Mouse (Mus musculus): ENCODE data around the gene Gnai2. TPM values are rescaled to one million over a fixed set of nuclear protein-coding genes. Genes with fewer than 3 reads are reported as not detected.

Gene Gnai2
- polyA plus RNA-seq, 1 experiment = 752 TPM

DNA sequence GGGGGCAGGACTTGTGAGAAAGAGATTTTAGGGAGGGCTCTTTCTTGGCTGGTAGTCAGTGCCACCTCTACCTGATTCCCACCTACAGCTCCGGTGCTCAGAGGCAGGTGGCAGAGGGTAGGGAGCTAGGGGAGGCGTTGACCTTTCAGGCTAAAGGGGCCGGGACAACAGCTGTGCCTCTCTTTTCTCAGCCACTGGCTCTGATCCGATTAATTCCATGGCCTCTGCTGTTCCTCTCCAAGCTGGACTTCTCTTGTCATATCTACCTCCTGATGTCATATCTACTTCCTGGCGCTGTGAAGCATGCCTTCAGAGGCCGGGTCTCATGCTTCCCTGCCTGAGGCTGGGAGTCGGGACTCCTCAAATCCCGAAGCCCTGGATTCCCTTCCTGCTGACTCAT is 32.8 kb upstream of the Gnai2 start:
- Histone ChIP-seq H3K4me1 (ENCODE audit: control insufficient read depth, insufficient read depth, insufficient read length) (no peaks in the 10 kb centered on the region; the same call in 1 of the 2 replicates), H3K36me3 (ENCODE audit: control insufficient read depth, insufficient read depth, low read length) (no peaks in the 10 kb centered on the region), H3K27ac (ENCODE audit: insufficient read depth, low read length) (no peak overlapping the region), H3K27me3 (ENCODE audit: control insufficient read depth, insufficient read depth, low read length) (peaks cover 15% of the 10 kb centered on the region), H3K4me3 (ENCODE audit: extremely low read depth, insufficient read depth, insufficient read length) (no peak overlapping the region)
- 68% methylated on average over 8 of the region's 8 CpGs for WGBS
- TF ChIP-seq CTCF (IDR thresholded peaks at IDR 0.05; ENCODE audit: extremely low read depth, insufficient read depth, insufficient read length, insufficient replicate concordance) (no peak), POLR2A (IDR thresholded peaks at IDR 0.05; ENCODE audit: low read depth, low read length) (no peak)
- no peak for DNase-seq (ENCODE audit: low read depth in 1 of 2, low spot score in 2 of 2)

DNA sequence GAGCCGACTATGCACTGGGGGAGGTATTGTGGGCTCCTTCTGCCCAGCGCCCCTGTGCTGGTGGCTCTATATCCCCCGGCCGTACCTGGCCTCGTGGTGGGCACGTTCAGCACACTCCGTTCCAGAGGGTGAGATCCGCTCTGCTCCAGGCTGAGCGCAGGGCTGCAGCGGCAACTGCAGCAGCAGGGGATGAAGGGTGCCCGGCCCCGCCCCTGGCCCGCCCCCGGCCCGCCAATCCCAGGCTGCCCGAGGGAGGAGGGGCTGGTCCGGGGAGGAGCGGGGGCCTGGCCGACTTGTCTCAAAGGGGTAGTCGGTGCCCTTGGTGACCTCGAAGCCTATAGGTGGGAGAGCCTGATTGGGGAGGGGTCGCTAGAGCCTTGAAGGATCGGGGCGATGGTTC is 32.1 kb upstream of the Gnai2 start:
- Histone ChIP-seq H3K27me3 (ENCODE audit: control insufficient read depth, insufficient read depth, low read length) (peaks cover 15% of the 10 kb centered on the region), H3K36me3 (ENCODE audit: control insufficient read depth, insufficient read depth, low read length) (no peaks in the 10 kb centered on the region), H3K4me3 (ENCODE audit: extremely low read depth, insufficient read depth, insufficient read length) (no peak overlapping the region), H3K27ac (ENCODE audit: insufficient read depth, low read length) (no peak overlapping the region), H3K4me1 (ENCODE audit: control insufficient read depth, insufficient read depth, insufficient read length) (no peaks in the 10 kb centered on the region; the same call in 1 of the 2 replicates)
- TF ChIP-seq CTCF (IDR thresholded peaks at IDR 0.05; ENCODE audit: extremely low read depth, insufficient read depth, insufficient read length, insufficient replicate concordance) (no peak), POLR2A (IDR thresholded peaks at IDR 0.05; ENCODE audit: low read depth, low read length) (no peak)
- no peak for DNase-seq (ENCODE audit: low read depth in 1 of 2, low spot score in 2 of 2)
- WGBS = 2% methylated on average over 24 of the region's 24 CpGs

DNA sequence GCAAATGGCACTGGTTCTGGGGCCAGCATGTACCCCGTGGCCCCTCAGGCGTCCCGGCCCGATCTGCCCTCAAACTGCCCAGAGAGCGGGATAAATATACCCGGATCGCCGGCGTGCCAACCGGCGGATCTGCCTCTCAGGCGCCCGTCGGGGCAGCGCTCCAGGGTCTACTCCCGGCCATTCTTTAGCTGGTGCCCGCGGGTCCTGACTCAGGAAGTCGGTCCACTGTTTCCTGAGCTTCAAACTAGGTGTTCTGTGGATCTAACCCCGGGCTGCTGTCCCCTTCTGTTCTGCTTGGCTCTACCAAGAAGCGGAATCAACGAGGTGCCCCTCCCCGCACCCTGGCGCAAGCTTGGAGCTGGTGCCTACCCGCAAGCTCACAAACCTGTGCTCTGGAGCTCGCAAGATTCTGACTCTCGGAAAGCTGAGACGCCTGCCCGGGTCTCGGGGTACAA is 31.6 kb upstream of the Gnai2 start:
- Histone ChIP-seq H3K4me1 (ENCODE audit: control insufficient read depth, insufficient read depth, insufficient read length) (no peaks in the 10 kb centered on the region; the same call in 1 of the 2 replicates), H3K4me3 (ENCODE audit: extremely low read depth, insufficient read depth, insufficient read length) (no peak overlapping the region), H3K27me3 (ENCODE audit: control insufficient read depth, insufficient read depth, low read length) (peaks cover 15% of the 10 kb centered on the region), H3K36me3 (ENCODE audit: control insufficient read depth, insufficient read depth, low read length) (no peaks in the 10 kb centered on the region), H3K27ac (ENCODE audit: insufficient read depth, low read length) (no peak overlapping the region)
- no peak for TF ChIP-seq POLR2A (IDR thresholded peaks at IDR 0.05; ENCODE audit: low read depth, low read length)
- no peak for TF ChIP-seq CTCF (IDR thresholded peaks at IDR 0.05; ENCODE audit: extremely low read depth, insufficient read depth, insufficient read length, insufficient replicate concordance)
- no peak for DNase-seq (ENCODE audit: low read depth in 1 of 2, low spot score in 2 of 2)
- 3% methylated on average over 30 of the region's 30 CpGs for WGBS

DNA sequence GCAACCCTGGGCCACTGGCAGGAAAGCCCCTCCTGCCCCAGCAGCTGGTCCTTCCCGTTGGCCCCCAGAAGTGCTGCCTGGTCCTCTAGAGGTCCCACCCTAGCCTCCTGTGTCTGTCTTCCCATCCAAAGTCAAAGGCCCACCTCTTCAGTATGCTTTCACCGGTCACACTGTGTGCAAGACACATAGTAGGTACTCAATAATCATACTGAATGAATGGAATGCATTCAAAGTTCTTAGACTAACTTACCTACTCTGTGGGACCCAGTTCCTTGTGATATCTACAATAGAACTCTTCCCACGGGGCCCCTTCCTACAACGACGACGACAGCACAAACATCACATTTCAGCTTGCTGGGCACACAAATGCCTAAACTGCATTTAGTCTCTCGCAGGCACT is 30.1 kb upstream of the Gnai2 start:
- H3K27me3 ChIP-seq (ENCODE audit: control insufficient read depth, insufficient read depth, low read length) = peaks cover 15% of the 10 kb centered on the region
- WGBS = 70% methylated on average over 7 of the region's 7 CpGs

DNA sequence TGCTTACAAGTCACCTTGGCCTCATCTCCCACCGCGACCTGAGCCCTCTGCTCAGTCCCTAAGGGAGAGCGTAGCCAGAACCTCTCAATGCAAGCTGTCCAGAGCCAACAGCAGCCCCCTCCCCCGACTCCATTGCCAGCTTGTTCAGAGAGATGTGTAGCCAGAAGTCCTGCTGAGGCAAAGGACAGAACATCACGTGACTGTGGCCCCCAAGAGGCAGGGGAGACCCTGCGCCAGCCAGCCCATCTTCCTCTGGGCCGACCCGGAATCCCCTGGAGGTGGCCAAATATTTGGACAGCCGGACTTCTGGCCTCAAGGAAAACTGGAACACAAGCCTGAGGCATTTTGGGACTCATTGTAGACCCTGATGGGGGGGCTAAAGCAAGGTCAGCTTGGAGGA is 28.4 kb upstream of the Gnai2 start:
- H3K27ac ChIP-seq (ENCODE audit: insufficient read depth, low read length) = no peak overlapping the region
- WGBS = 90% methylated on average over 9 of the region's 9 CpGs
- no peak for TF ChIP-seq POLR2A (IDR thresholded peaks at IDR 0.05; ENCODE audit: low read depth, low read length)
- no peak for TF ChIP-seq CTCF (IDR thresholded peaks at IDR 0.05; ENCODE audit: extremely low read depth, insufficient read depth, insufficient read length, insufficient replicate concordance)
- peaks cover 15% of the 10 kb centered on the region for H3K27me3 ChIP-seq (ENCODE audit: control insufficient read depth, insufficient read depth, low read length)
- no peaks in the 10 kb centered on the region for H3K36me3 ChIP-seq (ENCODE audit: control insufficient read depth, insufficient read depth, low read length)
- no peak overlapping the region for H3K4me3 ChIP-seq (ENCODE audit: extremely low read depth, insufficient read depth, insufficient read length)
- DNase-seq (ENCODE audit: low read depth in 1 of 2, low spot score in 2 of 2) = no peak
- H3K4me1 ChIP-seq (ENCODE audit: control insufficient read depth, insufficient read depth, insufficient read length) = no peaks in the 10 kb centered on the region; the same call in 1 of the 2 replicates

More for the DNA sequence above, 30.1 kb upstream of the Gnai2 start:
- H3K36me3 ChIP-seq (ENCODE audit: control insufficient read depth, insufficient read depth, low read length) = no peaks in the 10 kb centered on the region
- no peak for TF ChIP-seq CTCF (IDR thresholded peaks at IDR 0.05; ENCODE audit: extremely low read depth, insufficient read depth, insufficient read length, insufficient replicate concordance)
- no peak for TF ChIP-seq POLR2A (IDR thresholded peaks at IDR 0.05; ENCODE audit: low read depth, low read length)
- H3K4me1 ChIP-seq (ENCODE audit: control insufficient read depth, insufficient read depth, insufficient read length) = no peaks in the 10 kb centered on the region; the same call in 1 of the 2 replicates
- no peak overlapping the region for H3K4me3 ChIP-seq (ENCODE audit: extremely low read depth, insufficient read depth, insufficient read length)
- DNase-seq (ENCODE audit: low read depth in 1 of 2, low spot score in 2 of 2) = no peak
- H3K27ac ChIP-seq (ENCODE audit: insufficient read depth, low read length) = no peak overlapping the region

DNA sequence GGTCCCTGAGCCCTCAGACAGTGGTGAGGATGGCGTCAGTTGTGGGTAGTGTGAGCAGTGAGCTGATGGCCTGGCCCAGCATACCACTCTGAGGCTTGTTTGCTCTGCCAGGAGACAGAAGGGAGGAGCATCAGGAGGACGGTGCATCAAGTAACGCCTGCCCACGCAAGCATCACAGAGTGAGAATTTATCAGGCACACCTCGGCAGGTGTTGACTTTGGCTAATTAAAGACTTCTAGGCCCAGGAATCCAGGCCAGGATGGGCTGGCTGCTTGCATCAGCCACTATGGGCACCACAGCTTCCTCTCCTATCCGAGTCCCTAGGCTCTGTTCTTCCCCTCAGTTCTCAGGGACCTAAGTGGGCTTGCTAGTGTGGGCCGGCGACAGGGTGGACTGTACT is 27.2 kb upstream of the Gnai2 start:
- Histone ChIP-seq H3K4me1 (ENCODE audit: control insufficient read depth, insufficient read depth, insufficient read length) (no peaks in the 10 kb centered on the region; the same call in 1 of the 2 replicates), H3K4me3 (ENCODE audit: extremely low read depth, insufficient read depth, insufficient read length) (no peak overlapping the region), H3K36me3 (ENCODE audit: control insufficient read depth, insufficient read depth, low read length) (no peaks in the 10 kb centered on the region), H3K27me3 (ENCODE audit: control insufficient read depth, insufficient read depth, low read length) (peaks cover 14% of the 10 kb centered on the region), H3K27ac (ENCODE audit: insufficient read depth, low read length) (no peak overlapping the region)
- WGBS = 86% methylated on average over 8 of the region's 8 CpGs
- TF ChIP-seq POLR2A (IDR thresholded peaks at IDR 0.05; ENCODE audit: low read depth, low read length) = no peak
- no peak for TF ChIP-seq CTCF (IDR thresholded peaks at IDR 0.05; ENCODE audit: extremely low read depth, insufficient read depth, insufficient read length, insufficient replicate concordance)
- DNase-seq (ENCODE audit: low read depth in 1 of 2, low spot score in 2 of 2) = no peak

DNA sequence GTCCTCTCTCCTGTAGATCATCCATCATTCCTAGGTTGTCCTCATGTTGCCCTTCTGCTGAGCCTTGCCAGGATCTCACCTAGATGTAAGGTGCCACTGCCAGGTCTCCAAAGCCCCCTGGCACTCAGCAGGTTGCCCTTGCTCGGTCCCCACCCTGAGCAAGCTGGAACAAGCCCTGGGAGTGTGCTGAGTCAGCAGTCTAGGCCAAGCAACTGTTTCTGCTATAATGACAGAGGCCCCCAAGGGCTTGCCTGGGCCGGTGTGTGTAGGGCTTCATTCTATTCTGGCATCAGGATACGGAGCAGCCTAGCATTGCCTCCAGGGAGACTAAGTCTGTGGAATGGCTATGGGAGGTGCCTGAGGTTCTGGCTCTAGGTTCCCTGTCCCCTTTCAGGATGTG is 25.6 kb upstream of the Gnai2 start:
- 81% methylated on average over 3 of the region's 3 CpGs for WGBS
- TF ChIP-seq CTCF (IDR thresholded peaks at IDR 0.05; ENCODE audit: extremely low read depth, insufficient read depth, insufficient read length, insufficient replicate concordance) = no peak
- no peak for TF ChIP-seq POLR2A (IDR thresholded peaks at IDR 0.05; ENCODE audit: low read depth, low read length)
- Histone ChIP-seq H3K27ac (ENCODE audit: insufficient read depth, low read length) (no peak overlapping the region), H3K4me3 (ENCODE audit: extremely low read depth, insufficient read depth, insufficient read length) (no peak overlapping the region), H3K27me3 (ENCODE audit: control insufficient read depth, insufficient read depth, low read length) (0 out of 2 replicates have a peak, but pooled peaks cover 3% of the 10 kb centered on the region), H3K36me3 (ENCODE audit: control insufficient read depth, insufficient read depth, low read length) (no peaks in the 10 kb centered on the region), H3K4me1 (ENCODE audit: control insufficient read depth, insufficient read depth, insufficient read length) (no peaks in the 10 kb centered on the region)
- no peak for DNase-seq (ENCODE audit: low read depth in 1 of 2, low spot score in 2 of 2)
